Mouse (Mus musculus): ENCODE measurements around the gene Notum. TPM values are rescaled to one million over a fixed set of nuclear protein-coding genes. Genes with fewer than 3 reads are reported as not detected.

Notum gene
- polyA plus RNA-seq, 1 experiment from 2014 or later, result 7.4 TPM

GRCm38 (mm10) chr11:120629911-120630310 lies 31.1 kb downstream of the Notum start:
- Histone ChIP-seq H3K27ac (peak overlapping the region; percentile 81), H3K4me1 (replicated peaks; ENCODE audit: insufficient read depth, low read length) (peaks cover 25% of the 10 kb centered on the region), H3K9me3 (replicated peaks; ENCODE audit: low read length) (no peaks in the 10 kb centered on the region), H3K4me3 (replicated peaks; ENCODE audit: low read depth, low read length) (no peak overlapping the region), H3K27me3 (ENCODE audit: insufficient read depth, low read length) (no peaks in the 10 kb centered on the region), H3K36me3 (ENCODE audit: insufficient read depth, low read length) (peaks cover 15% of the 10 kb centered on the region), H3K4me2 (ENCODE audit: low read length) (peak overlapping the region; percentile 96), H3K9ac (ENCODE audit: low read depth, low read length) (peak overlapping the region; percentile 48; the same call in 1 of the 2 replicates)
- peak; percentile 22 for DNase-seq (ENCODE audit: low spot score)
- TF ChIP-seq CTCF (IDR thresholded peaks at IDR 0.05; ENCODE audit: low read depth), result no peak
- WGBS, result 27% methylated on average over 6 of the region's 7 CpGs
- ATAC-seq (replicated peaks; ENCODE audit: low FRiP score, low read depth), result no peak

GRCm38 (mm10) chr11:120629341-120629730 lies 31.6 kb downstream of the Notum start:
- H3K27ac ChIP-seq, result peak overlapping the region; percentile 81
- no peak for TF ChIP-seq CTCF (IDR thresholded peaks at IDR 0.05; ENCODE audit: low read depth)
- no peaks in the 10 kb centered on the region for H3K27me3 ChIP-seq (ENCODE audit: insufficient read depth, low read length)
- H3K4me2 ChIP-seq (ENCODE audit: low read length), result peak overlapping the region; percentile 96
- H3K36me3 ChIP-seq (ENCODE audit: insufficient read depth, low read length), result peaks cover 15% of the 10 kb centered on the region
- H3K4me1 ChIP-seq (replicated peaks; ENCODE audit: insufficient read depth, low read length), result peaks cover 25% of the 10 kb centered on the region
- H3K9me3 ChIP-seq (replicated peaks; ENCODE audit: low read length), result no peaks in the 10 kb centered on the region
- no peak for DNase-seq (ENCODE audit: low spot score)
- ATAC-seq (replicated peaks; ENCODE audit: low FRiP score, low read depth), result no peak
- WGBS, result 79% methylated on average over 23 of the region's 23 CpGs
- H3K4me3 ChIP-seq (replicated peaks; ENCODE audit: low read depth, low read length), result no peak overlapping the region
- H3K9ac ChIP-seq (ENCODE audit: low read depth, low read length), result peak overlapping the region; percentile 48; the same call in 1 of the 2 replicates

GRCm38 (mm10) chr11:120628601-120629340 lies 32.2 kb downstream of the Notum start:
- Histone ChIP-seq H3K9ac (ENCODE audit: low read depth, low read length) (no peak overlapping the region), H3K4me3 (replicated peaks; ENCODE audit: low read depth, low read length) (no peak overlapping the region)
- WGBS, result 93% methylated on average over 23 of the region's 23 CpGs

DNA sequence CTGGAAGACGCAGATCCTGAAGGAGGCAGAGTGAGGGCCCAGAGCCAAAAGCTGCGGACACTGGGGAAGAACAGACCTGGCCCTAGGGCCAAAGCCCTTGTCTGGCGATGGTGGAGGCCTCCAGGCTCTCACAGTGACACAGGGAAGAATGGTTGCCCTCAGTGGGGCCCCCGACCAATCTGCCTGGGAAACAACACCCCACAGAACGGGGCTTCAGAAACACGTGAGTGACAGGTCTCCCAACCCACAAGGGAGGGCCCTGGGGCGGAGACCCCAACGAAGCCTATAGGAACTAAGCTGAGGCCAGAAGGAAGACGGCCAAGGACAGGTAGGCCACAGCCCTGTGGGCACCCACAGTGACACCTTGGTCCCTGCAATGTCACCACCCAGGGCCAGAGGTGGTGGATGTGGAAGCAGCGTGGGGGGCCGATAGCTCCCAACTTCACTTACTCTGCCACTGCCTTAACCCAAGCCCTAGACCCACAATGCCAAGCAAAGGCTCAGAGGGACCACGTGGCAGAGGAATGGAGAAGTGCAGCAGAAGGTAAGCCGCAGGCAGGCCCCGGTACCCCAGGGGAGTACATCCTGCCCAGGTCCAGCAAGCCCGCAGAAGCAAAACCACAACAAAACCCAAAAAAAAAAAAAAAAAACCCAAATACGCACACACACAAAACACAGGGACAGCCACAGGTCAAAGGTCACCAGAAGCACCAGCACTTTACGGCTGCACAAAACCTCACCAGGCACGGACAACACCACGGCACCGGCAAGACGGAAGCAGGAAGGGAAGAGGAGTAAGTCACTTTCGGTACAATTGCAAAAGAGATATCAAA lies 33.3 kb downstream of the Notum start:
- H3K4me1 ChIP-seq (replicated peaks; ENCODE audit: insufficient read depth, low read length), result peaks cover 20% of the 10 kb centered on the region
- no peak for ATAC-seq (replicated peaks; ENCODE audit: low FRiP score, low read depth)

More at GRCm38 (mm10) chr11:120628601-120629340, 32.2 kb downstream of the Notum start:
- H3K4me2 ChIP-seq (ENCODE audit: low read length), result no peak overlapping the region
- H3K27me3 ChIP-seq (ENCODE audit: insufficient read depth, low read length), result no peaks in the 10 kb centered on the region
- TF ChIP-seq CTCF (IDR thresholded peaks at IDR 0.05; ENCODE audit: low read depth), result no peak
- H3K27ac ChIP-seq, result no peak overlapping the region; the same call in 1 of the 2 replicates
- H3K4me1 ChIP-seq (replicated peaks; ENCODE audit: insufficient read depth, low read length), result peaks cover 21% of the 10 kb centered on the region
- H3K9me3 ChIP-seq (replicated peaks; ENCODE audit: low read length), result no peaks in the 10 kb centered on the region
- peaks cover 15% of the 10 kb centered on the region for H3K36me3 ChIP-seq (ENCODE audit: insufficient read depth, low read length)
- ATAC-seq (replicated peaks; ENCODE audit: low FRiP score, low read depth) (no peak), DNase-seq (ENCODE audit: low spot score) (no peak)

DNA sequence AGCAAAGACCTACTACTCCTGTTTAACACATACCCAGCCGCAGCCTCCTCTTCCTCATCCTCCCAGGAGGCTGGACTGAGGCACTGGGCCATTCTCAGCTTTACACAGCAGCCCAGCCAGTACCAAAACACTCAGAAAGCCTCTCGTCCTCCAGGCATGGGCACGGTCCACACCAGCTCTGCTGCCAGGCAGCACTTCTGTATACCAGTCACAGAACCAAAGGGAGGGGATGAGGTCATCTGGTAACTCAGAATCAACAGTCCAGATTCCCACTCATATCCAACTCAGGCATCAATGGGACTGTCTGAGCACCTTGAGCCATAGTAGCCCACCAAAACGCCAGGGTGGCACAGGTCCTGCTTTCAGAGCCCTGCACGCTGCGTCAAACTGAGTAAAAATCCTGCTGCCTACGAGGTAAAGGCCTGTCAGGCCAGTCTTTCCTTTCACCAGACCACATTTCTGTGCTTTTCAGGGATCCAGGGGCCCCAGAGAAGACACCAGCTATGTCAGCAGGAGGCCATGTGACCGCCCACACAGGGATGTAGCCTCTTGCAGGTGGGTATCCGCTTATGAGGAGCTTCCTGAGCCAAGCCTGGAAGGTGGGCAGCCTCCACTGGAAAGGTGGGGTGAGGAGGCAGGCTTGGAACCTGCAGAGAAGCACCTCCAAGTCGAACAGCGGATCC lies 34.0 kb downstream of the Notum start:
- Histone ChIP-seq H3K9ac (ENCODE audit: low read depth, low read length) (no peak overlapping the region), H3K4me2 (ENCODE audit: low read length) (no peak overlapping the region), H3K4me3 (replicated peaks; ENCODE audit: low read depth, low read length) (no peak overlapping the region), H3K27me3 (ENCODE audit: insufficient read depth, low read length) (no peaks in the 10 kb centered on the region), H3K4me1 (replicated peaks; ENCODE audit: insufficient read depth, low read length) (peaks cover 20% of the 10 kb centered on the region), H3K9me3 (replicated peaks; ENCODE audit: low read length) (no peaks in the 10 kb centered on the region), H3K36me3 (ENCODE audit: insufficient read depth, low read length) (peaks cover 15% of the 10 kb centered on the region), H3K27ac (no peak overlapping the region)
- no peak for TF ChIP-seq CTCF (IDR thresholded peaks at IDR 0.05; ENCODE audit: low read depth)
- ATAC-seq (replicated peaks; ENCODE audit: low FRiP score, low read depth), result no peak
- whole genome bisulfite sequencing, result 89% methylated on average over 11 of the region's 11 CpGs
- no peak for DNase-seq (ENCODE audit: low spot score)

More for the DNA sequence above, 33.3 kb downstream of the Notum start:
- no peak overlapping the region for H3K4me2 ChIP-seq (ENCODE audit: low read length)
- H3K27me3 ChIP-seq (ENCODE audit: insufficient read depth, low read length), result no peaks in the 10 kb centered on the region
- no peak overlapping the region for H3K9ac ChIP-seq (ENCODE audit: low read depth, low read length)
- WGBS, result 87% methylated on average over 22 of the region's 22 CpGs
- no peak for TF ChIP-seq CTCF (IDR thresholded peaks at IDR 0.05; ENCODE audit: low read depth)
- H3K9me3 ChIP-seq (replicated peaks; ENCODE audit: low read length), result no peaks in the 10 kb centered on the region
- H3K27ac ChIP-seq, result no peak overlapping the region
- peaks cover 15% of the 10 kb centered on the region for H3K36me3 ChIP-seq (ENCODE audit: insufficient read depth, low read length)
- H3K4me3 ChIP-seq (replicated peaks; ENCODE audit: low read depth, low read length), result no peak overlapping the region
- DNase-seq (ENCODE audit: low spot score), result no peak

Measured in kidney, postnatal 0 days (tissue).